Mouse (Mus musculus): Measurements from ENCODE around the gene Acd.

The Acd gene

GRCm38 (mm10) chr8:105700966-105701824, at the start of gene Acd, which contains the start of gene Pard6a:
TSS of gene Acd (minus strand) at chr8:105701102.
TSS of gene Pard6a (plus strand) at chr8:105701148.
- peak; percentile 80 for DNase-seq (ENCODE audit: extremely low read depth, low read depth)

GRCm38 (mm10) chr8:105750606-105751005, 49.7 kb upstream of the Acd start:
- DNase-seq (ENCODE audit: extremely low read depth, low read depth), result no peak

GRCm38 (mm10) chr8:105743301-105743700, 42.4 kb upstream of the Acd start:
- no peak for DNase-seq (ENCODE audit: extremely low read depth, low read depth)

GRCm38 (mm10) chr8:105739216-105739615, 38.3 kb upstream of the Acd start:
- no peak for DNase-seq (ENCODE audit: extremely low read depth, low read depth)

GRCm38 (mm10) chr8:105732186-105732585, 31.3 kb upstream of the Acd start:
- no peak for DNase-seq (ENCODE audit: extremely low read depth, low read depth)

GRCm38 (mm10) chr8:105727397-105728124, 26.7 kb upstream of the Acd start:
- no peak for DNase-seq (ENCODE audit: extremely low read depth, low read depth)

- no peak for DNase-seq (ENCODE audit: extremely low read depth, low read depth)
These were observed 24.8 kb upstream of the Acd start for GRCm38 (mm10) chr8:105725726-105726125.

GRCm38 (mm10) chr8:105722861-105723260, 22.0 kb upstream of the Acd start:
- DNase-seq (ENCODE audit: extremely low read depth, low read depth), result no peak

GRCm38 (mm10) chr8:105719637-105720036, 18.7 kb upstream of the Acd start:
- DNase-seq (ENCODE audit: extremely low read depth, low read depth), result no peak

GRCm38 (mm10) chr8:105716302-105716945, 15.5 kb upstream of the Acd start:
- DNase-seq (ENCODE audit: extremely low read depth, low read depth), result no peak

- DNase-seq (ENCODE audit: extremely low read depth, low read depth), result peak; percentile 51
These were observed 14.1 kb upstream of the Acd start for GRCm38 (mm10) chr8:105715042-105715441.

- DNase-seq (ENCODE audit: extremely low read depth, low read depth), result peak; percentile 74
These were observed 13.2 kb upstream of the Acd start for GRCm38 (mm10) chr8:105714139-105714538.

GRCm38 (mm10) chr8:105712286-105712685, 11.4 kb upstream of the Acd start:
- DNase-seq (ENCODE audit: extremely low read depth, low read depth), result no peak

GRCm38 (mm10) chr8:105709317-105709716, 8.4 kb upstream of the Acd start:
- no peak for DNase-seq (ENCODE audit: extremely low read depth, low read depth)

GRCm38 (mm10) chr8:105708675-105709074, 7.8 kb upstream of the Acd start:
- DNase-seq (ENCODE audit: extremely low read depth, low read depth), result no peak

GRCm38 (mm10) chr8:105707498-105708403, 6.8 kb upstream of the Acd start, which contains the start of the genes 4933405L10Rik and Enkd1:
TSS of gene 4933405L10Rik (plus strand) at chr8:105707655.
TSS of gene Enkd1 (minus strand) at chr8:105708210.
- peak; percentile 90 for DNase-seq (ENCODE audit: extremely low read depth, low read depth)

- DNase-seq (ENCODE audit: extremely low read depth, low read depth), result no peak
These were observed 5.5 kb upstream of the Acd start for GRCm38 (mm10) chr8:105706426-105706825.

GRCm38 (mm10) chr8:105704955-105705354, 4.1 kb upstream of the Acd start:
- DNase-seq (ENCODE audit: extremely low read depth, low read depth), result no peak

GRCm38 (mm10) chr8:105704146-105704812, 3.4 kb upstream of the Acd start:
- DNase-seq (ENCODE audit: extremely low read depth, low read depth), result no peak

- DNase-seq (ENCODE audit: extremely low read depth, low read depth), result no peak
These were observed 2.0 kb upstream of the Acd start for GRCm38 (mm10) chr8:105702731-105703415.

Data from MEL-GATA-1-ER (cell line).